Mouse (Mus musculus): ENCODE data around the gene Npdc1.
A peak's percentile ranks its signal among the peaks of the same experiment; 100 is the strongest.

Npdc1 gene

DNA sequence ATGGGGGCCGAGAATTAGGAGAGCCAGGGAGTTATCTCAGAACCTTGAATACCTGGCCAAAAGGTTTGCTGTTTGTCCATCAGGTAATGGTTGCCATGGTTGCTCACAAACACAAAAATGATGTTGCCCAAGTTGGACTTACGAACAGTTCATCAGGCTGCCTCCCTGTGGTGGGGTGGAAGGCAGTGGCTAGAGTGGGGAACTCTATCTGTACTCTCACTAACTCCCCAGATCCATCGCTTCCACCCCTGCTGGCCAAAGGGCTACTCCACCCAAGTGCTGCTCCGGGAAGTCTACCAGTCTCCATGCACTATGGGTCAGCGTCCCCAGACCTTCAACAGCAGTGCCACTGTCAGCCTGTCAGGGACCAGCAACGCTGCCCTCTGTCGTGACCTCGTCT, at the start of gene Npdc1:
Npdc1 (plus strand) TSS at position 301 of the 400 bp plus-strand sequence.
- DNase-seq (ENCODE audit: low spot score), result no peak

DNA sequence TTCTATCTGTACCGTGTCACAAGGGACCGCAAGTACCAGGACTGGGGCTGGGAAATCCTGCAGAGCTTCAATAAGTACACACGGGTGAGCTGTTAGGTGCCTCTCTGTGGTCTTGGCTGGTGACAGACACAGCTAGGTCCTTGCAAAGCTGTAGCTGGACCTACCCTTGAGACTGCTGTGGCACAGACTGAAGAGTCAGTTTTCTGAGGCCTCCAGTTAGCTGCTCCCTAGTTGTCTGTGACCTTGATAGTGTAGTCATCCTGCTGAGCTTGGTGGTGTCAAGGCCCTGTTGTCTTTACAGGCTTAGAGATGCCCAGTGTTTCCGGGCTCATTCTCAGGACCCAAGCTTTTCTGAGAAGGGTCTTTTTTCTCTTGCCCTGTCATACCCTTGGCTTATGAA, 49.7 kb upstream of the Npdc1 start:
- DNase-seq (ENCODE audit: low spot score), result no peak

DNA sequence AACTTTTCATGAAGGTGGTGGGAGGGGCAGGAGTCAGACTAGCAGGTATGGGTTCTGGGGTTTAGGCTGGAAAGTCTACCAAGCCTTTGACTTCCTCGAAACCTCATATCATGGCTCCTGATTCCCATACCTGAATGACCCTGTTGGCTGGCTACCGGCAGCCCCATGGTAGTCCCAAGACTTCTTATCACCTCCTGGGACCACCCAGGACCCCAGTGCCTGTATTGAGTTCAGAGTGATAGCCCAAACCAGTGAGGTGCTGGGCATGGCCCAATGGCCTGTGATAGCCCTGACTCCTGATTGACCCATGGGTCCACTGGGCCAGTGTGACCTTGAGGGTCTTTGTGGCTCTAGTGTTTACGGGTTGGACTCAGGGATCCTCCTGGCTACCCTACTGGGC, 48.5 kb upstream of the Npdc1 start:
- no peak for DNase-seq (ENCODE audit: low spot score)

DNA sequence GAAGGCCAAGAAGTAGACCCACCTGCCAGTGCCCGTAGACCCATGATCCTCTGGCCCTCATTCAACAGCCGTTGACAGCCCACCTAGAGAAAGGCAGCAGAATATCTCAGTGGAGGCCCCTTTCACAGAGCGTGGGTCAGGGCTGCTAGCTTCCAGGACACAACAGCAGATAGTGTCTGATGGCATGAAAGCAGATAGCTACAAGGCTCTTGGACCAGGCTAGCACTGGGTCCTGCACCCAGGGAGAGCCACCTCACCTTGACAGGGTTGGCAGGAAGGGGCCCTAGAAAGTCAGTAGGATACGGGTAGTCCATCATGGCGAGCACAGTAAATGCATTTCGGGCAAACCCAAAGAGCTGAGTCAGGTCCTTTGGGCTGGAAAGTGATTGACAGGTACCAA, 44.9 kb upstream of the Npdc1 start:
- no peak for DNase-seq (ENCODE audit: low spot score)

DNA sequence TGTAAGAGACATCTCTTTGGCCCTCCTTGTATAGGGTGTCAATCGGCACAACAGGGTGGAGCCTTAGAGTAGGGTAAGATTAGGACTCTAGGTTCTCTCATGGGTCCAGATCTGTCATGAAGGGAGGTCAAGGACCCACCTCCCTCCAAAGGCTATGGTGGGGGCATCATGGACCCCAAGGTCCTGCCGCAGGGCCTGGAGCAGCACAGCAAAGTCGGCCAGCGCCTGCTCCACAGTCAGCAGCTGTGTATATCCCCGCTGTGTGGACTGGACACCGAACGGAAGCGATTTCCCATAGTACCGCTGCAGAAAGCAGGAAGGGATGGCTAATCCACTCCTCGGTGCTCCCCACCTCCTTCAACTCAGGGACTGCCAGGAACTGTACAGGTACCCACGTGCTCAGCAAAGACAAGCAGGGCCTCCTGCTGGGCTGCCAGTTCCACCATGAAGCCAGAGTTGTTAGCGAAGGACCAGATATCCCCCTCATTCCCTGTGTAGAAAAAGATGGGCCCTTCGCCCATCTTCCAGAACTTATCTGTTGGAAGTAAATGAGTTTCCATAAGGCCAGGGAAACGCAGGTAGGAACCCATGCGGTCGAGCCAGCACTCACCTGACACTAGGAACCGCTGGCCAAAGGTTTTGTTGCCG, 43.6 kb upstream of the Npdc1 start:
- no peak for DNase-seq (ENCODE audit: low spot score)

DNA sequence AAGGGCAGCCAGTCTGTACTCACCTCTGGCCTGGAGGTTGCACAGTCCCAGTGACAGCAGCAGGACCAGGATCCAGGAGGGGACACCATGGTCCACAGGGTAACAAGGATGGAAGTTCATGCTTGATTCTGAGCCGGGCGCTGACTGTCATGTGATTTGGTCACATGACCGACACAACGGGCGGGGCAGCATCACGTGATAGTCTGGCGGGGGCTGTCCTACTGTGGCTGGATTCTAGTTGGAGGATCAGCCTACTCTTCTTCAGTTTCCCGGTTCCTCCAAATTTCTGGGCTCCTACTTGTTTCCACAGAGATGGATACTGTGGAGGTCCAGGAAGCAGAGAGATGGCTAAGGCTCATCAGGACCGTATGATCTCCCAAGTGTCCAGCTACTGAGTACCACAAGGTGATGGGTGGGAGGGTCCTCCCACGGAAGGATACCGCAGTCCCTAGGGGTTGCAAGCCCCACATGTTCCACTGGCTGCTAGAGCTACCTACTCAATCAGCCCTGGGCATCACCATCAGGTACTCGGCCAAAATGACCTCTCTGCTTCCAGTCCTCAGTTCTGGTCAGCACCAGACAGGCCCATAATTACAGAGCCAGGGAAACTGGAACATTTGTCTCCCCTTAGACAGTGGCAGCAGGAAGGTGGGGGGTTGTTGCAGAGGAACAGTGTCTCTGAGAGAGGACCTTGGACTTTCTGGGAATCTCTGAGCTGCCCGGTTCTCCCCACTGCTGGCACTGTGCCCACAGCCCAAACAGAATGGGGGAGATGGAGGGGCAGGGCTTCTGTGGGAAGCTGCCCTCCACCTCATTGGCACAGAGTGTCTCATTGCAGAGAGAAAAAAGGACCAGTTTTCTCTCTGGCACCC, 42.7 kb upstream of the Npdc1 start, which contains the start of gene Dpp7:
Dpp7 (minus strand) TSS at position 152 of the 872 bp plus-strand sequence.
- peak; percentile 58 for DNase-seq (ENCODE audit: low spot score)

DNA sequence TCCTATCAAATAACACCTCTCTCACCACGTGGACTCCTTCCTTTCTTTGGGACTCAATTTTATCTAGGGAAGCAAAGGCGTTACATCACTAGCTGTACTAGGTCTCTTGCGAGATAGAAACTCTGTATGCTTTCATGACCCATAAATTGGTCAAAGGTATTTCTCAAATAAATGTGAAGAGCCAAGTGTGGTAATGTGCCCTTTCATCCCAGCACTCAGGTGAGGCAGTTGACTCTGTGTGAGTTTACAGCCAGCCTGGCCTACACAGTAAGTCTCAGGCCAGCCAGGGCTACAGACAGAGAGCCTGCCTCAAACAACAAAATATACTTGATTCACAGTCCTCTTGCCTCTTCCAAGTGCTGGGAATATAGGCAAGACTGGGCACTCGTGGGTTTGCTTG, 39.3 kb upstream of the Npdc1 start:
- DNase-seq (ENCODE audit: low spot score), result no peak

DNA sequence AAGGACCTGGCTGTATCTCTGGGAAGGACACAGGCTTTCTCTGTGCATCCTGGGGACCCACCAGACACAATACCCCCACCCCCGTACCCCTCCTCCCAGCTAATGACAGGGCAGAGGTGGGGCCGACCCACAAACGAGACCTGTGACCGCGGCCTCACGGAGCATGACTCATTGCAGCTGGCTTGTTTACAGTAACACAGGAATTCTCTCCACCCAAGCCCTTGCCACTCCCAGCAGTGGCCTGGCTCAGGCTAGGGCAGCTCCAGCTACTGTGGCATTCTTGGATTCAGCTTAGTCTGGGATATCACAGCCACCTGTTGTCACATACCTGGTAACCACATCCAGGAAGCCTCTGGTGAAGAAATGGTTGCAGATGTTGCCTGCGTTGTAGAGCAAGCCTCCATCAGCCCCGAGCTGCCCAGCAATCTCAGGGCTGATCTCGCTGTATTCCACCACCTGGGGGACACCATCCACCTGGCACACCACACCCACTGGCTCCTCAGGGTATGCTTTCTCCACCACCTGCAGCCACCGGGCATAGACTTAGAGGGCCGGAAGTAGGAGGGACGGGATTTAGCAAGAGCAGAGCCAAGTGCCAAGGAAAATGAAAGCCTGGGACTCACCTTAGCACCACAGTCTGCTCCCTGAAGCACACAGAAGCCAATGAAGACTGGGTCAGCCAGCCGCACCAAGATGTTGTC, 35.5 kb upstream of the Npdc1 start:
- DNase-seq (ENCODE audit: low spot score), result no peak

DNA sequence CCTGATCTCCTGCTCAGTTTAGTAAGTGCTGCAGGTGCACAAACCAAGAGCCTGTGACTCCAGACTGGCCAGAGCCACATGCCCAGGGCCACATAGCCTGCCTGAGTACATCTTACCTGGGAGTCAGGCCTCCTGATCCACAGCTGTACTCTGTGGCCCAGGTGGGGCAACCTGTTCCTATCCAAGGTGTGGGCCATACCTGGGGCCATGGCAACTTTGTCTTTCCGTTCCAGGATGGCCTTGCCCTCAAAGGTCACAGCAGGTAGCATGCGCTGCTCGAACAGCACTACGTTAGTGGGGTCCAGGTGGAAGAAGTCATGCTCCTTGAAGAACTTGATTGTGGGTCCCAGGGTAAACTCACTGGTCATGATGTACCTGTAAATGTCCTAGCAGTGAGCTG, 34.8 kb upstream of the Npdc1 start:
- DNase-seq (ENCODE audit: low spot score), result no peak

DNA sequence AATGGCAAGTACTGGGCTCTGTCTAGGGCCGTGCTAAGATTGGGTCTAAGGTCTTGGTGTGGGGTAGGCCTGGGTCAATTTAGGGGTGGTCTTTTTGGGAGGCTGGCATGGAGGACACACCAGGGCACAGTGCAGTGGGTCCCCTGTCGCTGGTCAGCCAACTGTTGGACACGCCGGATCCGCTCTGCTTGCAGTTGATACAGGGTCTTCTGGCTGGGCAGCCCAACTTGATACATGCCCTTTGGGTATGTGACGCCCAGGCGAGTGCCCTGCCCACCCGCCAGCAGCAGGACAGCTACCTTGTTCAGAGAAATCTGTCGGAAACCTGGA, 34.4 kb upstream of the Npdc1 start:
- no peak for DNase-seq (ENCODE audit: low spot score)

DNA sequence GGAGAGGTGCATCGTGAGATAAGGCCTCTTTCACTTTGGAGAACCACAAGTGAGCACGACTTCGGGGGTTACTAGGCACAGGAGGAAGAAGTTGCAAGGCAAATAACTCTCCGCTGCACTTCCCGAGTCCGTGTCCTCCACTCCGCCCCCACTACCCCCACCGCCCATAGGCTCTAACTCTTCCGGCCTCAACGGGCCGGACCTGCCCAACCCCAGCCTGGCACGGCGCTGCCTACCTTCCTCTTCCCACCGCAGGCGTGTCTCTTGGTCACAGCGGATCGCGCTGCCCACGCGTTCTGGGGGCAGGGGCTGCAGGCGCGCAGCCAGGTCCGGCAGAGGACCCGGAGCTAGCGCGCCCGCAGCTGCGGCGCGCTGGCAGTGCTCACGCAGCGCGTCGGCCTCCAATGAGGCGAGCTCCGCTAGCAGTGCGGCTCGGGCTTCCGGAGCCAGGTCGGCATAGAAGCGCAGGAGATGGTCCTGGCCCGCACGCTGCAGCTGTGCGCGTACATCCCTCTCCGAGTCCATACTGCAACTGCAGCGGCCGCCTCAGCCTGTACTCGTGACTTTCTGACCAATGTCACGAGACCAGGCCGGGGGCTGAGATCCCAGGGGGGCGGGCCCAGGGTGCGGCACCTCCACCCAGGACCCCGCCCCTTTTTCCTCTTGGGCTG, 33.9 kb upstream of the Npdc1 start, which contains the start of gene Uap1l1:
Uap1l1 (minus strand) TSS at position 592 of the 671 bp plus-strand sequence.
- DNase-seq (ENCODE audit: low spot score), result peak; percentile 77

DNA sequence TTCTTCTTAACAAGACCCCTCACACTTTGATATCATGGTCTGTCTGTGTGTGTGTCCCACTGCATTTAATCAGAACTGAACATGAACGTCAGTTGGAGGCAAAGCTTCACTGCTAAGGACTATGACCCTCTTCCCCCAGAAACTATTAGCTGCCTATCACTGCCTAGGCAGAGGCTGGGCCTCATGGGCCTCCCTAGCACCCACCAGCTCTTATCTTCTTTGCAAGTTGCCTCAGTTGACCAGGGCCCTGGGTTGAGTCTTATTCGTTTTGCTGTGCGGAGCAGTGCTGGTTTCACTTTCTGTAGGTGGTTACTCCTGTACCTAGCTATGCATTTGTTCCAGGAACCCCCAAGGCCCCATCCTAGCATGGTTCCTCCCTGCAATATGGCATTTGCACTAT, 29.2 kb upstream of the Npdc1 start:
- no peak for DNase-seq (ENCODE audit: low spot score)

DNA sequence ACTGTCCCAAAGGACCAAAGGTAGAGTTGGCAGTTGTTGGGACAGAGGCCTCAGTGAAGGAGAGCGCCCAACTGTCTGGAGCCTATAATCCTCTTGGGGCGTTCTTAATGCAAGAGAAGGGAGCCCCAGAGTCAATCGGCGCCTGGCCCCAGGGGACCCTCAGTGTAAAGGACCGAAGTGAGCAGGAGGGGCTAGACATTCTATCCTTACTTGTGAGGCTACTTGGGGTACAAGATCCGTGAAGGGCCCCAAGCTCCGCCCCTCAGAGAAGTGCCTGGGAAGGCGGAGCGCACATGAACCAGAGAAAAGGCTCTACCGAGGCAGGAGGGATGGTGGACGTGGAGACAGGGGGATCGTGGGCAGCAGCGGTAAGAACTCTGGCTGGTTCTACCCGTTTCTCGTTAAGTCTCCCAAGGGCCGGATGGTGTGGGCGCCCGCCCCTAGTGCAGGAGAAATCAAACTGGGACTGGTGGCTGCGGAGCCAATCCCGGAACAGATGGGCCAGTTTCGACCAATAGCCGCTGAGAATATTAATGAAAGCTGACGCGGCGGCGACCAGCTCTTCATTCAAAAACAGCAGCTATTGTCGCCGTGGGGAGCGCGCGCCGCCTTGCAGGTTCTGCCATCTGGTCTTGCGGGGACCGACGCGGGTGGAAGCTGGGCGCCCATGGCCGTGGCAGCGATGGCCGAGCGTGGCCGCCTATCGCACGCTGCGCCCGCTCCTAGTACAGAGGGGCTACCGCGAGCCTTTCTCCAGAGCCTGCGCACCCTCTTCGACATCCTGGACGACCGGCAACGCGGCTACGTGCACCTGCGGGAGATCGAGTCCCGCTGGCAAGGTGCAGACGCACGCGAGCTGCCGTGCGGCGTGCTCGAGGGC, 27.1 kb upstream of the Npdc1 start, which contains the start of gene Sapcd2:
Sapcd2 (plus strand) TSS at position 558 of the 880 bp plus-strand sequence.
- DNase-seq (ENCODE audit: low spot score), result peak; percentile 64

DNA sequence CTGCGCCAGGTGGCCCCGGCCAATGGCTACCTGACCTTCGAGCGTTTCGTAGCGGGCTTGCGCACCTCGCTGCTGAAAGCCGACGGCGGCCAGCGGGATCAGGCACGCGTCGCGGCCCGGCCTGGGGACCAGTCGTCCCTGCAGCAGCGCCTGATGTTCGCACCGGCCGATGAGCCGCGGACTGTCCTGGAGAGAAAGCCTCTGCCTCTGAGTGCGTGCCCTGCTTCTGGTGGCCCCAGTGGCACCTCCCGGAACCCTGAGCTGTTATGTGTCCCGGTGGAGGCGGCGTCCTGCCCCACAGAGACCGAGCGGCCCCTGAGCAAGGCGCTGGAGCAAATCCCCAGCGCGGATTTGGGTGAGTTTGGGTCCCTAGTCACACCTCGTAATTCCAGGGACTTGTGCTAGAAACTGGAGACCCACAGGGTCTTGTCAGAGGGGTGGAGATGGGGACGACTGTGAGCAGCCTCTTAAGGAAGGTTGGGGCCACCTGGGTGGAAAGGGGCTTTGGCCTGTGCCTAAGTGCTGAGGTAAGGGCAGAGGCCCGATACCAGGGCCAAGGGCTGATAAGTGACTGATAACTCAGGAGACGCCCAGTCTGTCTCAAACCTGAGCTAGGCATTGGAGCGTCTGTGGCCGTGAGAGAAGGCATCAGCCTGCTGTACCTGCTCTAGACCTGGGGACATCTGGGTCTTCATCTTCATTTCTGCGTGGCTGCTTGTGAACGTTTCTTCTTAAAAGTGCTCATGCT, 26.3 kb upstream of the Npdc1 start:
- DNase-seq (ENCODE audit: low spot score), result no peak

DNA sequence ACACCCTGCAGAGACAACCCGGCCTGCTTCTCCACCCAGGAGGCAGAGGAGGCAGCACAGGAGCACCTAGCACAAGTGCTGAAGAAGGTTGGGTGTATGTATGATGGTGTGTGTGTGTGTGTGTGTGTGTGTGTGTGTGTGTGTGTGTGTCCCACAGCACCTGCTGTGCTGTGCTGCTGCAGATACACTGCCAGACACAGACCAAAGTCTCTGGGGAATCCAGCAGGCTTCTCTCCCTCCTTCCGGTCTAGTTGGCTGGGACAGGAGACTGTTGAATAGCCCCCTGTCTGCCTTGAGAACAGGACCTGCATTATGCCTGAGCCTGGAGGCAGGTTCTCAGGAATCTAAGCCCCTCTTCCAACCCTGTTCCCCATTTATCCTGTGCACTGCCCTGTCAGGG, 25.7 kb upstream of the Npdc1 start:
- no peak for DNase-seq (ENCODE audit: low spot score)

DNA sequence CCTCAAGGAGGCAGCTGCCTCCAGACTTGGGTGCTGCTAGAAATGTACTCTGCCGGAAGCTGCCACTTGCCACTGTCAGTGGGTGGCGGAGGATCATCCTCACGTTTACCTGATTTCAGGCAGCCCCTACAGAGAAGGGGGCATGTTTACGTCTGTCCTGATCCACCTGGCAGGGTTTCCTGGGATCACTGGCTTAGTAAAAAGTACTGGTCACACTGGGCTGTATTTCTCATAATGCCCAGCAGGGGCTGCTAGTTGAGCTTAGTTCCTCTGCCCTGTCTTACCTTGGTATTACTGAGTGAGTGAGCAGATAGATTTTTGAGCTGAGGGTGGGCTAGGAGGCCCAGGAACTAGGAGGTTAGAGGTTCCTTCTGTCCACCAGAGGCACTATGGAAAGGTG, 22.6 kb upstream of the Npdc1 start:
- DNase-seq (ENCODE audit: low spot score), result peak; percentile 42

DNA sequence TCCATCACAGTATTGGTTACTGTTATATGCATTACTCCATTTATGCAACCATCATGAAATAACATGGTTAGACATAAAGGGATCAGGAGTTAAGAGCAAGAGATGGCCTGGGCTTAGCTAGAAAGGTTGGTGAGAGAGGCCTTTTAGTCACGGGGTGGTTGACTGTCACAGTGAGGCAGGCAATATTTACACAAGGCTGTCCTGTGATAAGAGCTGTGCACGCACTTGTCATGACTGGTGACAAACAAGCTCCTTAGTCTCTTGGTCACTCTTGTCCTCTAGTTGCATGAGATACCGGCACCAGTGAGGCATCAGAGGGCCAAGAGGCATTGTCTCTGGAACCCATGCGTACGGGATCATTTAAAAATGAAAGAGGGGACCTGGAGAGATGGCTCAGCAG, 14.7 kb upstream of the Npdc1 start:
- DNase-seq (ENCODE audit: low spot score), result no peak

DNA sequence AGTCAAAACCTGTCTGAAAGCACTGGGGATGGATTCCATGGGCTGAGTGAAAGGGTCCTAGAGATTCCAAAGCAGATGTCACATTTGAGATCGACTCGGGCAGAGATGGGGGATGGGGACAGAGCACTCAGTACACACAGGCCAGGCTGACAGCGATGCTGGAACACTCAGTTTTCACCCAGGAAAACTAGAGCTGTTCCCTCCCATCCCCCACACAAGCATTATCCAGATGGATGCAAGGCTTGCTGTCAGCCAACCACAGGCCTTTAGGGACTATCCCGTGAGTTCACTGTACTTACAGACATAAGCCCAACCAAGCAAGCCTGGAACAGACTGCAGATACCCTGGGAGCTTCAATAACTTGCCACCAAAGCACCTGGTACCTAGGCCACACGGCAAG, 7.9 kb upstream of the Npdc1 start:
- DNase-seq (ENCODE audit: low spot score), result no peak

DNA sequence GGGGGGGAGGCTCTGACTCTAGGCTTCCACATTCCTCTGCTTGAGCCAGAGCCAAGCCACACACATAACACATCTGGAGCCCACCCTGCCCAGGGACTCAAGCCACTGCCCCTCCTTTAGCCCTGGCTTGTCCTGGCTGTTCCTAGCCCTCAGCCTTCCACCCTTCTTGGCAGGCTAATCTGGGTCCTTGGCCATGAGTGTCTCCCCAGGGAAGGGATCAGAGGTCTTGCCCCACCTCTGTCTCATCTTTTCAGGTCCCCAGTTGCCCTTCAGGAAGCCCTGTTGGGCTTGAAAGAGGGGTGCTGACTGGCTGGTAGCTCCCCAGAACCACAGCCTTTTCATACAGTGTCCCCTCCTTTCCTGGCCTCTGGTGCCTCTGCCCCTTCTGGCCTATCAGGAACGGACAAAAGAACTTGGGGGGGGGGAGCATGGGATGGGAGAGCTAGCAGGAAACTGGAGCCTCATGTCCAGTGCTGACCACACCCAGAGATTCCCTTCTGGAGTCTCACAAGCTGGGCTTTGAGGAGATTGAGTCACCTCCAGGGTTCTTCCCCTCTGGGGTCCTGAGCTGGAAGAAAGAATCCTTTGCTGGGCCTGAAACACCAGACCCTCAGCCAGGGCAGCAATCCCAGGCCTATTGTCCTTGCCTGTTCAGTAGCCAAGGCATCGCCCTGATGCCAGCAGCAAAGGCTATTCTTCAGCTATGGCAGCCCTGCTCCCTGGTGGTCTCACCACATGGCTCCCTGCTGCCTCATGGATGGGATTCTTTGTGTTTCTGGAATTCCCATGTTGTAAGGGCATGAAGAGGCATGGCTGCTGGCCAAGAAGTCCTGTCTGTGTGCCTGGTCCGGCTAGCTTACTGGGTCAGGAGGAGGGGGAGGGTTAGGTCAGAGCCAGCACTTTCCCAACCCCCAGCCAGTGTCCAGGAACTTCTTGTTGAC, 4.6 kb upstream of the Npdc1 start:
- DNase-seq (ENCODE audit: low spot score), result no peak
